Mouse (Mus musculus): ENCODE results near the gene Gpx1. TPM values are rescaled to one million over a fixed set of nuclear protein-coding genes. Genes with fewer than 3 reads are reported as not detected.

Gene Gpx1
- total RNA-seq, 2 experiments from 2014 or later: 2,741 to 4,218 TPM

DNA sequence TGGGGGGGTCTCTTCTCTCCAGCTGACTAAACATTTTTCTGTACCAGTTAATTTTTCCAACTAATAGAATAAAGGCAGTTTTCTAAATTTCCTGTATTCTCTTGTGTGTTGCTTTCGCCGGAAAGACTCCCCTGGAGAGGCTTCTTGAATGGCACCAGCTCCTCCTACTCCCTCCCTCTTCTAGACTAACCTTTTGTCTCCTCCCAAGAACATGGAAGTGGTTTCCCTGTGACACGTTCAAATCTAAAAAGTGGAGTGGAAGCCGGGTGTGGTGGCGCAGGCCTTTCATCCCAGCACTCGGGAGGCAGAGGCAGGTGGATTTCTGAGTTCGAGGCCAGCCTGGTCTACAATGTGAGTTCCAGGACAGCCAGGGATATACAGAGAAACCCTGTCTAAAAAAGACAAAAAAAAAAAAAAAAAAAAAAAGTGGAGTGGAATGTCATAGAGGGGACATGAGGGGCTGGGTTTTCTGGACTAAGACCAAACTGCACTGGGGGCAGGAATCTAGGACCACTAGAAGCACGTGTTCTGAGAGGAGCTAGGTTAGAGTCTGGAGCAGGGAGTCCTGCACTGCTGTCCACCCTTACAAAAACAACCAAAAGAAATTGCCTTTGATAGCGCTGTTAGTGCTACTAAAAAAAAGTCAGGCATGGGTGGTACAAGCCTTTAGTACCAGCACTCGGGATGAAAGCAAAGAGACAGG is 704 bp upstream of the Gpx1 start:
- ATAC-seq (replicated peaks; ENCODE audit: low FRiP score, poor library complexity, severe bottlenecking): no peak

DNA sequence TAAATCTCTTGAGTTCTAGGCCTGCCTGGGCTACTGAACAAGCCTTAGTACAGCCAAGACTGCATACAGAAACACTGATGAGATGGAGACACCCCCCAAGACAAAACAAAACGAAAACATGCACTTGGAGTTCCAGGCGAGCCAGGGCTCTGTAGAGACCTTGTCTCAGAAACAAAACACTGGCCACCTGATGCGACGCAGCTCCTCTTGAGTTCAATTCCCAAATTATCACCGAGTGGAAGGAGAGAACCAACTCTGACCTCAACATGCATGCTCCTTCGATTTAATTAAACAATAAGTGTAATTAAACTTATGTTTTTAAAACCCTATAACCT is 185 bp upstream of the Gpx1 start:
- 0 out of 2 replicates have a peak, but pooled peaks have one; percentile 0 for ATAC-seq (replicated peaks; ENCODE audit: low FRiP score, poor library complexity, severe bottlenecking)

DNA sequence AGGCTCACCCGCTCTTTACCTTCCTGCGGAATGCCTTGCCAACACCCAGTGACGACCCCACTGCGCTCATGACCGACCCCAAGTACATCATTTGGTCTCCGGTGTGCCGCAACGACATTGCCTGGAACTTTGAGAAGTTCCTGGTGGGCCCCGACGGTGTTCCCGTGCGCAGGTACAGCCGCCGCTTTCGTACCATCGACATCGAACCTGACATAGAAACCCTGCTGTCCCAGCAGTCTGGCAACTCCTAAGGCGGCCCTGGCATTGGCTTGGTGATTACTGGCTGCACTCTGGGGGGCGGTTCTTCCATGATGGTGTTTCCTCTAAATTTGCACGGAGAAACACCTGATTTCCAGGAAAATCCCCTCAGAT is 1.2 kb downstream of the Gpx1 start:
- ATAC-seq (replicated peaks; ENCODE audit: low FRiP score, poor library complexity, severe bottlenecking): no peak

DNA sequence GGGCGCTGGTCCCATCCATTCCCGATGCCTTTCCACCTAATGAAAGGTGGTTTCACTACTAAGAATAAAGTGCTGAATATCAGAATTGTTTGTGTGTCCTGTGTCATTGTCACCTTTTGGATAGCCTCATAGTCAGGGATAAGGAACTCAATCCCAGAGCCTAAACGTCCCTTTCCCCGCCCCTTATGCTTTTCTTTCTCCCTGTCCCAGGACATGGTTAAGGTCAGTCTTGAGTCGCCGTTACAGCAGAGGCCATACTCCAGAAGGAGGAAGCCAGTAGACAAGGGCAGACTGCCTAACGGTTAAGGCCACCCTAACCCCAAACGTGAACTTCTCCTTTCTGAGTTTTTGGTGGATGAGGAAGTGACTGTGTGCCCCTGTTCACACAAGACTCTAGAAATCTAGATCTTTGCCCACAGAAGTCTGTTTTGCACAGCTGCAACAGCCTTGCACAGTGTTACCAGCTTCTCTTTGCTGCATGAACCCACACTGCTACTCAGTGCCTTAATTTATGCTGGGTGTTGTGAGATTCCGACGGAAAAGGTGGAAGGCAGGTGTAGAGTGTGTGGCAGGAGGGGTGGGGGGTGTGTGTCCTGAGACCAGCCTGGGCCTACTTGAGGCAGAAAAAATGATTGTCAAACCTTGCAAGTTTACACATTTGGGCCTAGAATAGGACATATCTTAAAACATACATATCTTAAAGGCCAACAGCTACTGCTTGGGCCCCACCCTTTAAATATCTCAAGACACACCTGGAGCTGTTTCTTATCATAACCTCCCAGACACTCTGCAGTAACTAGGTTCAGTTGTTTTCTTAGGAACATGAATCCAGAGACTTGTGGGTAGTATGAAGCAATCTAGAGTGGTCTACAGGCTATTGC is 1.8 kb downstream of the Gpx1 start:
- ATAC-seq (replicated peaks; ENCODE audit: low FRiP score, poor library complexity, severe bottlenecking): peak; percentile 63

DNA sequence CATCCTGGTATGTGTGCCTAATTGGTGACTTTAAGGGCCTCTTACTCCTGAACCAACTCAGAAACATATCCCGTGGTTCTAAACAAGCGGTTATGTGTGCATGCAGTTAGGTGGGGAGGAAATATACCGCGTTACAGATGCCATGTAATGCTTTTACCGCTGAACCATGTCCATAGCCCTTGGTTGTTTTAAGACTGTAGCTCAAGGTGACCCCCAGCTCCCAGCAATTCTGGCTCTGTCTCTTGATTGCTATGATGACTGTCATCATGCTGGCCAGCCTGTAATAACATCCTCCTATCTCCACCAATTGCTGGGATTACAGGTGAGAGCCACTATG is 2.4 kb downstream of the Gpx1 start:
- peak; percentile 5; the same call in 1 of the 2 replicates for ATAC-seq (replicated peaks; ENCODE audit: low FRiP score, poor library complexity, severe bottlenecking)

DNA sequence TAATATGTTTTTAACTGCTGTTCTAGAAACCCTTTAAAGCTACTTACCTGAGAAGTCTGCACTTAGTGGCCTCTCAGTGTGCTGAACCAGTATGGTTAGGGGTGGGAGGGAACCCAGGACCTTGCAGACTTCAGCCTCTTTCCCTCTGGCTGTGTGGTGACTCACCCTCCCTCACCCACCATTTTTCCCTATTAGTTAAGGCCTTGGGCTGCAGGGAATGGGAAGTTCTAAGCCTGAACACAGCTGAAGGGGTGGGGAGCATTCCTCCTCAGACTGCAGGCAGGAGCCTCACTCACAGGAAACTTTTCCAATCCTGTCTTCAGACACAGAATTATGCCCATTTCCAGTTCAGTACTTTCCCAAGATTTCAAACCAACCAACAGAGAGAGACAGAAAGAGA is 3.1 kb downstream of the Gpx1 start:
- no peak for ATAC-seq (replicated peaks; ENCODE audit: low FRiP score, poor library complexity, severe bottlenecking)

DNA sequence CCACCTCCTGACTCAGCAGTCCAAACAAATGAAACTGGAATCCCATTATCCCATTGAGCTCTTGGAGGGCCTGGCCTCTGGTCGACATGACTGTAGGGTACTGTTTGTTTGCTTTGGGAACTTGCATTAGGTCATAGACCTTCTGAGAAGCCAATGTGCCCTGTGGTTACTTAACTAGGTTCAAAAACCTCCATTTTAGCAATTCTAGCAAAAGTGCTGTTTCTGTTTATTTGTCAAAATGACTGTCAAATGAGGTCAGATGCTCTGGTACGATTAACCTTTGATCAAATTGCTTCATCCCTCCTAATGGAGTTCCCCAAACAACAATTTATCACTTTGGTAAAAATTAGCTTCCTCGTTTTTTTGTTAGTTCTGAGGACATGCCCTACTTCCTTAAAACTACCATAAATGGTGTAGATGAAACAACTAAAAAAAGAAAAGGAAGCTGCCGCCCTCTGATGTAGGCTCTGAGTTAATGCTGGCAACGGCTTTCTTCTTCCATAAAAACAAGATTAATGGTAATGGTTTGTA is 3.7 kb downstream of the Gpx1 start:
- no peak for ATAC-seq (replicated peaks; ENCODE audit: low FRiP score, poor library complexity, severe bottlenecking)

DNA sequence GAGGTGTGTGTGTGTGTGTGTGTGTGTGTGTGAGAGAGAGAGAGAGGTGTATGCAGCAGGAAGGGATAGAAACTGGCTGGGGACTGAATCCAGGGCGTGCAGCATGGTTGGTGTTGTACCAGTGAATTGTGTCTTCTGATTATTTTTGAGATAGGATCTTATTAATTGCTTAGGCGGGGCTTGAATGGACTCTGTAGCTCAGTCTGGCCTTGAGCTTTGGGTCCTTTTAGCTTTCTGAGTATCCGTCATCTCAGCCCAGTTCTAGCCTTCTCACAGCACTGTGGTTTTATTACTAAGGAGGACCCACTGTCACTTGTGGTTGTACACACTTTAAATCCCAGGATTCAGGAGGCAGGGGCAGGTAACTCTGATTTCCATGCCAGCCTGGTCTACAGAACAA is 4.6 kb downstream of the Gpx1 start:
- ATAC-seq (replicated peaks; ENCODE audit: low FRiP score, poor library complexity, severe bottlenecking): no peak

DNA sequence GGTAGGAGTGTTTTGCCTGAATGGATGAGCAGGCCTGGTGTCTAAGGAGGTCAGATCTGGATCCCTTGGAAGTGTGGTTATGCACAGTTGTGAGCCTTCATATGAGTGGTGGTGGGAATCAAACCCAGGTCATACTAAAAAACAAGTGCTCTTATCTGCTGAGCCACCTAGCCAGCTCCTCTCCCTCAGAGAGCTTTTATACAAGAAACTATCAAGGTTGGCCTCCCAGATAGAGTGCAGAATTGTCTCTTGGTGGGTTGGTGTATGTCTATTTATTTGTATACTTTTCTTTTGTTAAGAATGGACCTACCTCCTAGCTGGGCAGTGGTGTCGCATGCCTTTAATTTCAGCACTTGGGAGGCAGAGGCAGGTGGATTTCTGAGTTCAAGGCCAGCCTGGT is 5.1 kb downstream of the Gpx1 start:
- ATAC-seq (replicated peaks; ENCODE audit: low FRiP score, poor library complexity, severe bottlenecking): no peak

DNA sequence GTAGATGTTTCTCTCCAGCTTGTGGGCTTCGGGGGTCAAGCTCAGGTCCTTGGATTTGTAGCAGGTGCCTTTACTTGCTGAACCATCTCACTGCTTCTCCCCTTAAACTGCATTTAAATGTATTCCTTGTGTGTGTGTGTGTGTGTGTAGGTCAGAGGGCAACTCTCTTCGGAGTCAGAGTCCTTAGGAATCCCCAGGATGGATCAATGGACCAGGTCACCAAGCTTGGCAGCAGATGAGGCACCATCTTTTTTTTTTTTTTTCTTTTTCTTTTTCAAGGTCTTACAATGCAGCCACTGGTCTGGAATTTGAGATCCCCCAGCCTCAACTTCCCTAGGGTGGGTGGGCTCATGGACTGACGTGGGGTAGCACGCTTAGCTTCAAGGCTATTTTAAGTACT is 5.8 kb downstream of the Gpx1 start:
- ATAC-seq (replicated peaks; ENCODE audit: low FRiP score, poor library complexity, severe bottlenecking): no peak

DNA sequence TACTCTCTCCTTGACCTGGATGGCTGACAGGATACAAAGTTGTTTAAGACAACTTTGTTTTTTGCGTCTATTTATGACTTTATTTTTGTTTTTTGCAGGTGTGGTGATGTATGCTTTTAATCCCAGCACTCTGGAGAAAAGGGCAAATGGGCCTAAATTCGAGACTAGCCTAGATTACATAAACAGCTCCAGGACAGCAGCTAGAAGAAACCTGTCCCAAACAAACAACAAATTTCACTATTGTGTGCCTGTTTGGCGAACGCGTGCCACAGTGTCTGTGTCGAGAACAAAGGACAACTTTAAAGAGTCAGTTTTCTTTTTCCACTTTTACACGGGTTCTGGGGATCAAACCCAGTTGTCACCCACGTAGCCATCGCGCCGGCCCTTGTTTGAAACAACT is 8.3 kb downstream of the Gpx1 start:
- ATAC-seq (replicated peaks; ENCODE audit: low FRiP score, poor library complexity, severe bottlenecking): peak; percentile 8

DNA sequence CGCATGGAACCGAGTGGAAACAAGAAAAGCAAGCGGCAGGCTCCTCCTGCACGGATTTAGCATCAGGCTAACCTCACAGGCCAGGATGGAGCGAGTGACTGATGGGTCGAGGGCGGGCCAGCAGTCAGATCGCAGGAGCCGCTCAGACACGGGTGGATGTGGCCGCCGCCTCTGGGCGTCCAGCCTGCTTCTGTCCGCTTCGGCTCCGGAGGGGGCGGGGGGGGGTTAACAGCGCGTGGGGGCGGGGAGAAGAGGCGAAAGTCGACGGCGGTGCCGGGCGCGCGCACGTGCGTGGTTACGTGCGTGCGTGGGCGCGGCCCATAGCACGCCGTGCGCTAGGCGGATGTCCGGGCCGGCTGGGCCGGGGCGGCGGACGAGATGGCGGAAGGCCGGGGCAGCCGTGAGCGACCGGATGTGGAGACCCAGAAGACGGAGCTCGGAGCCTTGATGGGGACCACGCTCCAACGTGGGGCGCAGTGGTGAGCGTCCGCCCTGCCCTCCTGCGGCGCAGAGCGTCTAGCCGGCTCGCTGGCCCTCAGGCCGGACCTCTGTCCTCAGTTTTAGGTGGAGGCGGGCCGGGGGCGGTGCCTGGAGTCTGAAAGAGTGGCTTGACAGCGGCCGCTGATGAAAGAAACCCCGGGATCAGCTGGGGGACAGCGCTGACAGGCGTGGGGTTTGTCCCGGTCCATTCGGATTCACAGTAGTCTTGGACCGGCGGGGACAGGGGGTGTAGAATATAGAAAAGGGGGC is 9.0 kb downstream of the Gpx1 start, which contains the start of gene Usp4:
Usp4 (plus strand) TSS at position 314 of the 750 bp plus-strand sequence.
- peak; percentile 83 for ATAC-seq (replicated peaks; ENCODE audit: low FRiP score, poor library complexity, severe bottlenecking)

DNA sequence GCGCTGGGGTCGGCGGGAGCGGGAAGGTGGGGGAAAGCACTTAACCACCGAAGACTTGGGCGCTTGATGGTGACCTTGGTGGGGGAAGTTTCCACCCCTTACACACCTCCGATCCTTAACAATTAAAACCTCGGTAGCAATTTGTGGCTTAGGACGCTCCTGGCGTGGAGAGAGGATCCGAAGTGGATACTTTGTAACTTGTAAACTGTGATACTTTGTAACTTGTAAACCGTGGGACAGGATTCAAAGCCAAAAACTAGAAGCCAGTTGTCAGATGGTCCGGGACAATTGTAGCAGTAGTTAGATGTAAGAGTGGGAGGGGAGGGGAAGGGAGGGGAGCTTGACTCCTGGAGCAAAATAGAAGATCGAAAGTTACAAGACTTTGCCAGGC is 9.6 kb downstream of the Gpx1 start:
- no peak for ATAC-seq (replicated peaks; ENCODE audit: low FRiP score, poor library complexity, severe bottlenecking)

DNA sequence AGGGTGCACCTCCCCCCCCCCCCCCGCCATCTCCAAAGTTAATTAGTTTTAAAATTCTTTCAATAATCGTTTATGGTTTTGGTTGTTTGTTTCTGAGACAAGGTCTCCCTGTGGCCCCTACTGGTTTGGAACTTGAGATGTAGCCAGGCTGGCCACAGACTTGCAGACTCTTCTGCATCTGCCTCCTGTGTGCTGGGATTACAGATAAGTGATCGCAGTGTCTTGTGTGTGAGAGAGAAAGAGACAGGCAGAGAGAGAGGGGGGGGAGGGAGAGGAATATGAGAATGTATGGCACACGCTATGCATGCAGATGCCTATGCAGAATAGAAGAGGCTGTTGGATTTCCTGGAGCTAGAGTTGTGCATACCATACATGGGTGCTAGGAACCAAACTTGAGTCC is 11.0 kb downstream of the Gpx1 start:
- ATAC-seq (replicated peaks; ENCODE audit: low FRiP score, poor library complexity, severe bottlenecking): no peak

DNA sequence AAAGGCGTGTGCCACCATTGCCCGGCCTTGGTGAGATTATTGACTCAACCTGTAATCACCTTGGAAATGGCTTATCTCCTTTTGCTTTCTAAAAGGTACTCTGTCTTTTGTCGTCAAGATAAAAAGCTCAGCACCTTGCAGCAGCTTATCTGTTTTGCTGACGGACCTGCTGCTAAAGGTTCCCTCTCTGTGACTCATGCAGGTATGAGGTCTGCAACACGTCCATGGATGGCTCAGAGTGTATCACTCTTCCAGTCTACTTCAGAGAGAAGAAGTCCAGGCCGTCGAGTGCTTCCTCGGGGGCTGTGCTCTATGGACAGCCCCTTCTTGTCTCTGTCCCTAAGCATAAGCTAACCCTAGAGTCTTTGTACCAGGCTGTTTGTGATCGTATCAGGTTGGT is 39.5 kb downstream of the Gpx1 start:
- ATAC-seq (replicated peaks; ENCODE audit: low FRiP score, poor library complexity, severe bottlenecking): no peak

DNA sequence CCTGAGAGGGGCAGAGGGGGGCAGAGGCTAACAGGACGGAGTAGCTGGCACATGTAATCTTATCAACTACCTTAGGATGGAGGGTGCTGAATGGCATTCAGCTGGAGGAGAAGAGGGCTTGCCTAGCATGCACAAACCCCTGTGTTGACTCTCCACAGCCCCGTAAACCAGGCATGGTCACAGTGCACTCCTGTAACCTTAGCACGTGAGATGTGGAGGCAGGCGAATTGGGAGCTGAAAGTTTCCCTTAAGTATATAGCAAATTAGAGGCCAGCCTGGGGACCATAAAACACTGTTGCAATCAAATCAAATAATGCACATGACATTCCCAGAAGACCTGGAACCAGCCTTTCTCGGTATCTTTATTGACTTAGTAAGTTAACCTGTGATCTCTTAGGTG is 40.0 kb downstream of the Gpx1 start:
- no peak for ATAC-seq (replicated peaks; ENCODE audit: low FRiP score, poor library complexity, severe bottlenecking)

DNA sequence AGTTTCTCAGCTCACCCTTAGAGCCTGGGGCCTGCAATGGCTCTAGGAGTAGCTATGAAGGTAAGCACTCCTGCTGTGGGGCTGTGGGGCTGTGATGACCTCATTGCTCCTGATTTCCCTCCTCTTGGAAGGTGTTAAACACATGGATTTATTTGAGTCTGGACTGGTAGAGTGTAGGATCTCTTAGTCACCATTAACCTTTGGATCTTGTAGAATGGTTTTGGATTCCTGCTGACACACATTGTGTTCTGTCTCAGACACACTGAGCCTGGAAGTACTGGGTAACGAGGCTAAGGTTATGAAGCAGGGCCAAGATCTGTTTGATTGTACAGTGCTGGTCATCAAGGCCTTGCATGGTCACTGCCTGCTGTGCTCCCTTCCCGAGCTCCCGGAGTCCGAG is 40.6 kb downstream of the Gpx1 start:
- ATAC-seq (replicated peaks; ENCODE audit: low FRiP score, poor library complexity, severe bottlenecking): no peak

DNA sequence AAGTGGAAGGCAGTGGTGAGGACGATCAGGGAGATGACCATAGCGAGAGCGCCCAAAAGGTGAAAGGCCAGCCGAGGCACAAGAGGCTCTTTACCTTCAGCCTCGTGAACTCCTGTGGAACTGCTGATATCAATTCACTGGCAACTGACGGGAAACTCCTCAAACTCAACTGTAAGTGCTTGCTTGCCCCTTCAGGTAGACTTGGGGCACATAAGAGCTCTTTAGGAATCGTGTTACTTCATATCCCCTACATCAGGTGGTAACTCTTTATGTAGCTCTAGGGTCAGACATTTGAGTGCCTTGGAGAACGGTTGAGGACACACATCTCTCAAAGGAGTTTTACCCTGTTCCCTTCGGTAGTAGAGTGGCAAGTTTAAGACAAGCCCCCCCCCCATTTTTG is 42.7 kb downstream of the Gpx1 start:
- no peak for ATAC-seq (replicated peaks; ENCODE audit: low FRiP score, poor library complexity, severe bottlenecking)

DNA sequence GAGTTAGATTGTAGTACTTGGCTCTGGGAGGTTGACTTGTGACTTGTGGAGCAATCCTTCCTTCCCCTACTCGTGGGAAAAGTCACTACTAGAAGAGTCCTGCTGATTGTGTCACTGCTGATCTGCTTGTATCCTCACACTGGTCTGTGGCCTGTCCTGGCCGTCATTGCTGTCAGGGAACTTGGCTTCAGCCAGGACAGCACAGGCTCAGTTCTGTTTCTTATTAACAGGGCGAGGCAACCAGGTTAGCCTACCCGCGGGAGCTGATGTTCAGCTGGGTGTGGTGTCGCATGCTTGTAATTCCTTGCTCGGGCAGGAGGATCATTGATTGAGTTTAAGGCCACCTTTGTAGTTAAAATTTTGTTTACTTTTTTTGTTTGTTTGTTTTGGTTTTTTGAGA is 46.3 kb downstream of the Gpx1 start:
- ATAC-seq (replicated peaks; ENCODE audit: low FRiP score, poor library complexity, severe bottlenecking): no peak

DNA sequence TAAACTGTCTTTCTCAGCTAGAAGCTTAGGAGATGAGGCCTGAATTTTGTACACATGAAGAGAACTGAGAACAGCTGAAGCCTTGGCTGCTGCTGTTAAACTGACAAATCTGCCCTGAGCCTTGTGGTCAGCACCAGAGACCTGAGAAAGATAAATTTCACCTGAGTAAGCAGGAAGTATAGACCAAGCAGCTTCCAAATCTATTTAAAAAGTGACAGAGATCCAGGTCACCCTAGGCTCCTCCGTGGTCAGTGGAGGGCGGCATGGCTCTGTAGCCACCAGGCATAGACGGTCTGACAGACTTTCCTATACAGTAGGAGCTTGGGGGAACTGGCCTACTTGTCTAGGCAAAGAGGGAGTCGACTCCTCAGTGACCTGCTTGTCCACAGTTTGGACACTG is 48.1 kb downstream of the Gpx1 start:
- ATAC-seq (replicated peaks; ENCODE audit: low FRiP score, poor library complexity, severe bottlenecking): no peak

DNA sequence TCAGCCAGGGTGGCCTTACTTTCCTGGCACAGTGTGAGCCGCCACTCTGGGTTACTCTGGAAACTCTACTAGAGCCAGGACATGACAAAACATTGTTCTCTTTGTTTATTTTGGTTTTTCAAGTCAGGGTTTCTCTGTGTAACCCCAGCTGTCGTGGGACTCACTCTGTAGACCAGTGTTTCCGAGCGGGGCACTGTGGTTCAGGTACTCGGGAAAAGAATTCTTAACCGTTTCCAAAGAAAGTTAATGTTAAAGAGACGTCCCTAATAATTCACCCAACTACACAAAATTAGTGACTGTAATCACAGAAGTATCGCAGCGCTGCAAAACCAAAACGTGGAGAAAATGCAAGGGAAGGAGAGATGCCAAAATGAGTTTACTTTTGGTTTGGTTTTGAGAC is 49.9 kb downstream of the Gpx1 start:
- ATAC-seq (replicated peaks; ENCODE audit: low FRiP score, poor library complexity, severe bottlenecking): no peak

All from erythroid progenitor cell, adult 5-6 weeks (primary cell).